Mouse (Mus musculus): ENCODE results near the gene Dagla.

Gene Dagla

GRCm38 (mm10) chr19:10304810-10305544 is at the start of gene Dagla:
Dagla (minus strand) TSS chr19:10304877.
- peak; percentile 98 for DNase-seq

- DNase-seq = no peak
Observed at GRCm38 (mm10) chr19:10352218-10352617, 47.5 kb upstream of the Dagla start.

- no peak for DNase-seq
Observed at GRCm38 (mm10) chr19:10347628-10348273, 43.1 kb upstream of the Dagla start.

GRCm38 (mm10) chr19:10345696-10346095 is 41.0 kb upstream of the Dagla start:
- no peak for DNase-seq

- DNase-seq = no peak
Observed at GRCm38 (mm10) chr19:10343866-10344265, 39.2 kb upstream of the Dagla start.

- DNase-seq = peak; percentile 96
Observed at GRCm38 (mm10) chr19:10341817-10342439, 37.3 kb upstream of the Dagla start.

- no peak for DNase-seq
Observed at GRCm38 (mm10) chr19:10341152-10341551, 36.5 kb upstream of the Dagla start.

GRCm38 (mm10) chr19:10340661-10341060 is 36.0 kb upstream of the Dagla start:
- no peak for DNase-seq

GRCm38 (mm10) chr19:10339271-10339670 is 34.6 kb upstream of the Dagla start:
- DNase-seq = no peak

GRCm38 (mm10) chr19:10338724-10339123 is 34.0 kb upstream of the Dagla start:
- no peak for DNase-seq

GRCm38 (mm10) chr19:10334467-10334866 is 29.8 kb upstream of the Dagla start:
- DNase-seq = no peak

- no peak for DNase-seq
Observed at GRCm38 (mm10) chr19:10333545-10334252, 29.0 kb upstream of the Dagla start.

- no peak for DNase-seq
Observed at GRCm38 (mm10) chr19:10331706-10332105, 27.0 kb upstream of the Dagla start.

GRCm38 (mm10) chr19:10329033-10329432 is 24.4 kb upstream of the Dagla start:
- no peak for DNase-seq

GRCm38 (mm10) chr19:10326609-10327008 is 21.9 kb upstream of the Dagla start:
- no peak for DNase-seq

- DNase-seq = no peak
Observed at GRCm38 (mm10) chr19:10323860-10324259, 19.2 kb upstream of the Dagla start.

- DNase-seq = no peak
Observed at GRCm38 (mm10) chr19:10323362-10323837, 18.7 kb upstream of the Dagla start.

GRCm38 (mm10) chr19:10317795-10318194 is 13.1 kb upstream of the Dagla start:
- DNase-seq = no peak

- no peak for DNase-seq
Observed at GRCm38 (mm10) chr19:10317358-10317757, 12.7 kb upstream of the Dagla start.

GRCm38 (mm10) chr19:10316956-10317355 is 12.3 kb upstream of the Dagla start:
- DNase-seq = no peak

- DNase-seq = peak; percentile 86
Observed at GRCm38 (mm10) chr19:10312072-10312471, 7.4 kb upstream of the Dagla start.

- no peak for DNase-seq
Observed at GRCm38 (mm10) chr19:10308990-10309389, 4.3 kb upstream of the Dagla start.

- no peak for DNase-seq
Observed at GRCm38 (mm10) chr19:10307941-10308340, 3.3 kb upstream of the Dagla start.

All from heart, adult 11 months (tissue).